Mouse (Mus musculus) kidney, postnatal 14 days (tissue): ENCODE data around the gene Stk39.

ENCODE experiments used
- DNase-seq: peaks from one replicate; pipeline ENCODE4 v3.0.0; 2022; ENCODE audit warnings: mixed read lengths

Stk39 gene

DNA sequence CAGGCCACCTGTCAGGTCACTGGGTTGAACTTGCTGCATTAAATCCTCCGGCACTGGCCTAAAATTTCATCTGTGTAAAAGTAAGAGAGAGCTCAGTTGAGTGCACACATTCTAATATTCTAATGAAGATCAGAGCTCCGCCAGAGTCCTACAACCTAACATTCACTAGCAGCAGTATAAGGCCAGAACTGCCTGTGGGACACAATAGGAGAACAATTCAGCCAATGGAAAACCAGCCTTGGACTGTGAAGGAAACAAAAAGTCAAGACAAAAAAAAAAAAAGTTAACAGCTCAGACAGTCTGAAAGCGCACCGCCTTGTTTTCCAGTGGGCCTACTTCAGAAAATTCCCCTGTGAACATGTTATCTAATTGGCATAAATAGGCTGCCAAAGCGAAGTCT is 137.1 kb downstream of the Stk39 start:
- no peak for DNase-seq

GRCm38 (mm10) chr2:68325306-68325705 is 146.8 kb downstream of the Stk39 start:
- DNase-seq, result no peak

GRCm38 (mm10) chr2:68321230-68321629 is 150.8 kb downstream of the Stk39 start:
- DNase-seq, result no peak

DNA sequence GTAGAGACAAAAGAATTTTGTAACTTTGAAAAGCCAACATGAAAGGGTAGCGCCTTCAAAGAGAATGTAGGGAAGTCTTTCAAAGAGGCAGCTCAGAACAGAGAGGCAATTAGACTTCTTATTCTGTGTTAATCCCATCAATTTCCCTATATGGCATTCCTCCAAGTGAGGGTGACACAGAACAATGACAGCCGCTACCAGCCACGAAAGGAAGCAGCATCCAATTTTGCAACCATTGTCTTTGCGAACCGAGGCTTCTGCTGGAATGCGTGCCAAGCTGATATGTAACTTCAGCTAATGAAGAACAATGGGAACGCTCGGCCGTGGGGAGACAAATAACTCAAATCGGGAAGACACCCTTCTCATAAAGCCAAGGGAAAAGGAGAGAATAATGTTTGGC is 151.4 kb downstream of the Stk39 start:
- peak; percentile 61 for DNase-seq

DNA sequence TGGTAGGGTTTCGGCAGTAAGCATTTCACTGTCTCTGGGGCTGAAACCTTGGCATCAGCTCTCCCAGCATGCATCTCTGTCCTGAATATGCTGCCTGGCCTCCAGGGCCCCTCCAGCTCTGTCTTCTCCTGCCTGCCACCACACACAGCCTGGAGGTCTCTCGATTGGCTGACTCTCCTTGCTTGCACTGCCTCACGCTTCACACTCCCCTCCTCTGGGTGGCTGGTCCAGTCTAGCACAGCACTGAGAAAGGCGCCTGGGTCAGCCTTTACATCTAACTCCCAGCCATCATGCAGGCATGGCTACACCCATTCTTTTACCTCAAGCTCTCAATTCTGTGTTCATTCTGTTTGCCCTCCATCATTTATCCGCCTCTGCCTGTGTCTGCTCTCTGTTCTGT is 153.6 kb downstream of the Stk39 start:
- DNase-seq, result no peak

DNA sequence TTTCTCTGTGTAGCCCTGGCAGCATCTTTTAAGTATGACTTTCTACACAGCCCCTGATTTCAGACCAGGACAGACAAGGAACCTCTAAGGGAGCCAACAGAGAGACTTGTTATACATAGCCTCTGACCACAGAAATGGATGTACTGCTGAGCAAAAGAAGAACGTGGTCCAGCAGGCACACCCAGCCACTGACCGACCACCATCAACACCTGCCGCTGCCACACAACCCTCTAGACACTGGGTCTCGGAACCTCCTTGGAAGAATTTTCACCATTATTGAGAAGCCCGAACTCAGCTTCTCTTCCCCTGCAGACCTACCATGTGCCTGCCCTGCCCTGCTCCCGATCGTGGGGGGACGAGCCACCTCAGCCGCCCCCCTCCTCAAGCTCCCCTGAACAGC is 154.2 kb downstream of the Stk39 start:
- no peak for DNase-seq

DNA sequence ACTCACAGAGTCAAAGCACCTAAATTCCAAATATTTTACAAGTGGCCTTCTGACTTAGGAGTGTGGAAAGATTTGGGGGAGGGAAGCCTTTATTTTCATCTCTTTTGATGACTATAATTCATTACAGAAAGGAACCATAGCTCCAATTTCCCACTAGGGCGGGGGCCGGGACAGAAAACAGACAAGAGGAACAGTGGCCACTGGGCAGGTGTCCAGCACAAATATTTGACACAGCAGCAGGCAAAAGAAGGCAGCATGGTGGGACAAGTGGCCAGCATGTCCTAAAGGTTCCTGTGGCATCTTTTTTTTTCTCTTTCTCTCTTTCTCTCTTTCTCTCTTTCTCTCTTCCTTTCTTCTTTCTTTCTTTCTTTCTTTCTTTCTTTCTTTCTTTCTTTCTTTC is 154.6 kb downstream of the Stk39 start:
- DNase-seq, result peak; percentile 55

GRCm38 (mm10) chr2:68315258-68315657 is 156.8 kb downstream of the Stk39 start:
- peak; percentile 34 for DNase-seq

GRCm38 (mm10) chr2:68310121-68310520 is 161.9 kb downstream of the Stk39 start:
- DNase-seq, result no peak

GRCm38 (mm10) chr2:68306519-68306918 is 165.5 kb downstream of the Stk39 start:
- DNase-seq, result no peak

- DNase-seq, result no peak
Measured at GRCm38 (mm10) chr2:68304771-68305460, 167.2 kb downstream of the Stk39 start.

DNA sequence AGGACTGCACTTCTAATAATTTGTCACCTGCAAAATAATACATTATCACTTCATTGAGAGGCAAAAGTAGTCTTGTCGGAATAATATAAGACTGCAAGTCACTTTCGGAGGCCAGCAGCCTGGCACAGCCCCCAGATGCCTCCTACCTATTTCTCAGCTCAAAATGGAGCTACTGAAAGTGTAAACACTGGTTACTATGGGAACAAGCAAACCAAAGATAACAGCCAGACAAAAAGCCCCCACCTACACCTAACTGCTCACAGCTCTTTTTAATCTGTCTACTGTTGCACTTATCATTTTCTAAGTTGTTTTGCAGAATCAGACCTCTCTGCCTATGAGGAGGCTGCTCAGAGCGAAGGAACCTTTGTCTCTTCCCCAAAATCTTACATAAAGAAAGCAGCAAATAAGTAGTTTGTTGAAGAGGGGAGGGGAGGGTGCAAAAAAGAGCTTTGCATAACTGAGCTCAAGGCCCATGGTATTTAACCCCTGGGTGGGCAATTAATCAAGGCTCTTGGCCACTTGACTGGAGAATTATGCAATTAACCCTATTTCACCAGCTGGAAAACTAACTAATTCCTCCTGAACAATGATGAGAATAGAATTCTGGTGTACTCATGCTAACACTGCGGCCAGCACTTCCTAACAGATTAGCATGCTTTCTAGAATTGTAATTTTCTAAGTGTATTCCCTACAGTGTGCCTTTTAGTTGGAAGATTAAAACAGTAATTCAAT is 170.1 kb downstream of the Stk39 start:
- DNase-seq, result no peak

GRCm38 (mm10) chr2:68298356-68298755 is 173.7 kb downstream of the Stk39 start:
- no peak for DNase-seq

- DNase-seq, result no peak
Measured at GRCm38 (mm10) chr2:68297955-68298354, 174.1 kb downstream of the Stk39 start.

DNA sequence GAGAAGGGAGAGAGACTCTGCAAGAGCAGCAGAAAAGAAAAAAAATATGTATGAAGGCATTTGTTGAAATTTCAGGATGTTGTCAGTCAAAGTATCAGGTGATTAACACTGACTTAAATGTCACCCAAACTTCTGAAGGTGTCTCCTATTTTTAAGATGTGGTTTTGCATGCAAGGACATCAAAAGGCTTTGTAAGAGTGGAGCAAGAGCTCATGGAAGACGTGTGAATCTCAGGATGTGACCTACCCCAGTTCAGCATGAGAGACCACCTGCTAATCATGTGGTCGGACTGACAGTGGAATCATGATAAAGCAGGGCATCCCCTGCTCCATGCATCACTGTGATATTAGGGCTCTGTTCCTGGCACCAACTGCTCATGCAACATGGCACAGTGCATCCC is 175.3 kb downstream of the Stk39 start:
- DNase-seq, result no peak

DNA sequence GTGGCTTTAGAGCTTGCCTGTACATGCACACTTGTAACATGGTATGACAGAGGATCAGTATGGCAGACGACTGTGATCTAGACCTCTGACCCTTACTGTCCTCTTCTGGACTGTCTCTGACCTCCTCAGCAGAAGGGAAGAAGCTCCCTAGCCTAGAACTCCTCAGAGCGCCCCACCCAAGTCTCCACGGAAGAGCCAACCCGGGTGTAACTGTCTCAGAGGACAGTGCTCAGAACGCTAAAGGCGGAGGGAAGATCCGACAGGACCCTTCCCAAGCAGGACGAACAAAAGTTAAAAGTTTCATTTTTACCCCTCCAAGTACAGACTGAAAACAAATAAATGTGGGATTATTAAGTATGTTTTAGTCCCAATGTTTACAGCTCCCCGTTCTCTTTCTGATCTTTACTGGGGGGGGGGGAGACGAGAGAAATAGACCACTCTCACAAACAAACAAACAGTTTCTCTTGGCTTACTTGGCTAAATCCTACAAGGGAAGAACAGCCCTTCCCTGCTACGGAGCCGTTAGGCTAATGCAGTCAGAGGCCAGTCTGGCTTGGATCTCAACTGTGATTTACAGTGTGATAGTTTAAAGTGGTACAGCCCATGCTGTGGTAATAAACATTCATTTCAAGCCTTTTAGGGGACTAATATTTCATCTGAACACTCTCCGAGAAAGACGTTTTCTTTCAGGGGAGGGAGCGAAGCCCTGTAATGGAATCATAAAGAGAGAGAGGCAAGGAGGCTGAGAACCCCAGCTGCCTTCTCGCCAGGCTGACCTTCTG is 179.3 kb downstream of the Stk39 start:
- peak; percentile 12 for DNase-seq

- DNase-seq, result no peak
Measured at GRCm38 (mm10) chr2:68291895-68292294, 180.2 kb downstream of the Stk39 start.

DNA sequence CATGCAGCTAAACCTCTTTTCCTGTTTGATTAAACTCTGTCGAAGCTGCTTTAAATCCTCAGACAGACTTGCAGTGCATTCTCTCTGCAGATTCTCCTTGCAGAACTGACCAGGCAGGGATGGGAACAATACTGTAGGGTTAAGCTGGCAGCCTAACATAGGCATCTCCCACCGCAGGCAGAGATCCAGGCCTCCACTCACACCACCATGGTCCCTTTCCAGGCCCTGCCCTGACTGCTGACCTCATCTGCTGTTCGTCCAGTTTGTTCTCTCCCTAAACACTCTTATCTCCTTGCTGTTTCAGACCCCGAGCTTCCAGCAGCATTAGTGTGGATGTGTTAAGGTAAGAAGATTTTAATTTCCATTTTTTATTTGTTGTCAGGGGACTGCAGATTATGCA is 182.1 kb downstream of the Stk39 start:
- no peak for DNase-seq

GRCm38 (mm10) chr2:68289177-68289576 is 182.9 kb downstream of the Stk39 start:
- DNase-seq, result no peak

DNA sequence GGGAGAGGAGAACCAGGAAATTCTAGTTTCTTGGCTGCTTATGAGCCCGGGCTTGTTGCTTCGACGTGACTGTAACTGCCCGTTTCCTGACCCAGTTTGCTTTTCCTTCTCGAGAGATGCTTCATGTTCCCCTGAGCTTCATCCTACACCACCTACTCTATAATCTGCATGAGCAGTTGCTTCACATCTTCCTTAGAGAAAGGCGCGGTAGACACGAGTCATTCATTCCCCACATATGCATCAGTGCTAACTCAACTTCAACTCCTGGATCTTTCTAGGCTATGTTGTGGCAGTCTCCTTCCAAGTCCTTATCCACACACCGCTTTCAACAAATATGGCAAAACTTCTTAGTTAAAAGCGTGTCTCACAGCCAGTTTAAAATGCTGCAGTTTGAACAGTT is 184.0 kb downstream of the Stk39 start:
- DNase-seq, result no peak

GRCm38 (mm10) chr2:68284391-68284790 is 187.7 kb downstream of the Stk39 start:
- no peak for DNase-seq

GRCm38 (mm10) chr2:68283021-68283548 is 189.0 kb downstream of the Stk39 start:
- no peak for DNase-seq

DNA sequence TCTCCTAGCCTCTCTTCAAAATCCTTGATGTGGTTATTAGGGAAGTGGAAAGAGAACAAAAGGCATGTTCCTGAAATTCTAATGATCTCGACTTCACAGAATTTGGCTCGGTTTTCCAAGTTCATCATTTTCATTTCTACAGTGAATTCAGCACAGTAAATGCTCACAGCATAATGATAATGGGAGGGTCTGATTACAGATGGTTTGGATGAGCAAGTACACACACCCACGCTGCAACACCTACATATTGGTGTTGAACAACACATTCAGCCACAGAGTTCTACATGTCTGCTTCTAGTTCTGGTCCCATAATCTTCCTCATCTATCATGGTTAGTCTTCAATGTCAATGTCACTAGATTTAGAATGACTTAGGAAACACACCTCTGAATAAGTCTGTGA is 190.5 kb downstream of the Stk39 start:
- DNase-seq, result no peak

- no peak for DNase-seq
Measured at GRCm38 (mm10) chr2:68271301-68271700, 200.8 kb downstream of the Stk39 start.
